Mouse (Mus musculus) heart, adult 9 months (tissue): ENCODE results near the gene Sik2.
A peak's percentile ranks its signal among the peaks of the same experiment; 100 is the strongest.

ENCODE experiments used
- DNase-seq, 2 experiments: peaks; one replicate each; pipeline ENCODE4 v3.0.0; 2022; ENCODE audit warnings: low spot score in 2 of 2

Gene Sik2

DNA sequence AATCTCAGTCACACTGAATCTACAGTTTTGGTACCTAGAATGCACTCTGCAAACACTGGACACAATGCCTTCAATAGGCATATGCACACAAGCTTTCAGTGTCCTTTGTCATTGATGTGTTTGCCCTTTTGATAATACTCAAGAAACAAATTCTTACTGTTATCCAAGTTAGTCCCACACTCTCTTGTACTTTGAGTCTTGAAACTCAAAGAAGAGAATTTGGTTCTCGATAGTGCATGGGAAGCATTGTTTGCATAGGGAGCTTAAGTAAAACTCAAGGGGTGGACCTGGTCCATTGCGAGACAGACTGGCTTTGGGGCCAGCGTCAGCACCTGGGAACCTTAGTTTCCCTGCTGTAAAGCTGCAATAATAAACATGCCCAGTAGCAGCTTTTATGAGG, 90.7 kb downstream of the Sik2 start:
- no peak for DNase-seq

DNA sequence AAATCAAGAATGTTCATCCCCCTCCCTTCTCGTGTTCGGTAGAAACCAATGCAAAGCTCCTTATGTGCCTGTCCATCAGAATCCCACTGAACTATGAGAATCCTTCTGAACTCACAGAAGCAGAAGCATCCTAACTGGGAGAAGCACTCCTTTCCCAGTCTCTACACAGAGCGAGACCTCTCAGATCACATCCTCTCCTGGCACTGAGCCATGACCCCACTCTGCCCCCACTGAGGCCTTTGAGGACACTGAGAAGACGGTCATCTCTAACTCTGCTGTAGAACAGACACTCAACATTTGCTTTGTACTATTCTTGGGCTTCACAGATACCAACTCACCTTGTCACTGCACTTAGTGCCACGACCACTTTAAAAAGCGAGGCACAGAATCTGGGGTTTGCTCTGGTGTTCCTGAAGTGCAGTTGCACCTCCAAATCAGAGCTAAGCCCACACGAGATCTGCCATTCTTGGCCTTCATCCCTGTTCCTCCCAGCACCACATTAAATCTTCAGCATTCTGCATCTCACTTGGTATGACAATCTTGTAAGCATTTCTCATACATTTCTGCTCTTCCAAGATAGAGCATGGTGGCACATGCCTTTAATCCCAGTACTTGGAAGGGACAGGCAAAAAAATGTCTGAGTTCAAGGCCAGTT, 96.9 kb downstream of the Sik2 start:
- DNase-seq, result no peak

DNA sequence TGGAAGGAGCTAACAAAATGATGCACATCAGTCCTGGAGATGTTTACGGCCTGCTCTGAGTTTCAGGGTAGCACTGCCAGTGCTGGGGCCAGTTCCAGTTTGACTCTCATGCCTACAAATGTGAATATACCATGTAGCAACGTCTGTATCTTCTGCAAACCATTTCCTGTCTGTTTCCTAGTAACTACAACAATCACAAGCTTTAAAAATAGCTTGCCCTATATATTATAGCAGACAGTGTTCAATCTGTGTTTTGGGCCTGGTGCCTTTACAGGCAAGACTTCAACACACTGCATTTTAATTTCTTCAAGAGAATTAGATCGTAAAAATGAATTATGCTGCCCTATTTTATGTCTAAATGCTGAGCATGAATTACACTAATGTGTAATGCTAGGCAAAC, 103.6 kb downstream of the Sik2 start:
- no peak for DNase-seq

DNA sequence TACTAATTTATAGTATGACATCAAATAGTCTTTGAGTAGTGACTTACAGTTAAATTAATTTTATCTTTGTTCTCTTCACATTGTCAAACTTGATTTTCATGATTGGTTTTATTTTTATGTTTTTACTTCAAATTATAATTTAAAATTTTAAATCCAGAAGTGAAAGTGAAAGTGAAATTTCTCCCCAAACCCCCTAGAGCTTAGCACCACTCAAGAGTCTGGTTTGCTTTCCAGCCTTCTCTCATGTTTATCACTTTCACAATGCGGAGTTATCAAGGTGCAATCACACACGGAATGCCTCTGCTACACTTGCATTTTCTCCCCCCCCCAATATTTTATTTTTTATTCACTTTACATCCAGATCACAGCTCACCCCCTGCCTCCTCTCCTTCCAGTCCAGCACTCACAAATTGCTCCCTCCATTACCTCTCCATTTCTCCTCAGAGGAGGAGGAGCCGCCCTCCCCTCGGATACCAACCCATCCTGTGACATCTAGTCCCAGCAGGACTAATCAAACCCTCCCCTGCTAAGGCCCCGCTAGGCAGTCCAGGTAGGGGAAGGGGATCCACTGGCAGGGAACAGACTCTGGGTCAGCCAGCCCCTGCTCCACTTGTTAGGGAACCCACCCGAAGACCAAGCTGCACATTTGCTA, 104.6 kb downstream of the Sik2 start:
- DNase-seq, result no peak

DNA sequence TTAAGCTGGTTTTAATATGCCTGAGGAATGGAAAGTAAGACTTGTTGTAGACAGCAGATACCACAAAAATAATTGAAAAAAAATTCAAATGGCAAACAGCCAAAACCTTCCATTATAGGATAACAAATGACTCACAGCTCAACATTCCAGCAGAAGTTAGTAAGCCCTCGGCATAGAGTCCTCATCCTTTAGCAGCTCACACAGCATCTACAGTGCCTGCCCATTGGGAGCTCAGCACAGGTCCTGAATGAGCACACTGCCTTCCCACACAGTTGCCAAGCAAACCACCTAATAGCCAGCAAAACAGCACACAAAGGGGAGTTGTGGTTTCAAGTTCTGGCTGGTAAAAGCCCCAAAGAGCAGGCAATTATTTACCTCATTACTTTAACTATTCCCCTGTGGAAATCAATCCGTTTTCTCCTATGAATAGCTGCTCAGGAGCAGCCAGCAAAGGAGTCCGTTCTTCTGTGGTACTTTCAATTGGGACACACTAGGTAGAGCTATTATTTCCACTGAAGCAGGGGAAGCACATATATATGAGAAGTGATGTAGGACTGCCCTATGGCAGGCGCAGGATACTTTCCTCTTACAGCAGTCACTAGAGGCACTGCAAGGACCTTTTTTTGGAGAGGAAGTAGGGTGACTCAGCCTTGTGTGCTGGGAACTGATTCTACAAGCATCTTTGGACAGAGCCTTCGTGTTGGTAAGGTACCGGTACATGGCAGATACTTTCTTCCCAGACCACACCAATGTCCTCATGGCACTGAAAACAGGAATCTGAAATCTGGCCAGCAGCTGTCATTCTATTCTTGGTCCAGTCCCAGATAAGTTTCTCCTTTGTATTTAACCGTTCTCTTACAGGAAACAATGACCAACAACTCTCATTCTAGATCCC, 108.6 kb downstream of the Sik2 start:
- peak in 1 of 2 experiments; percentile 43 for DNase-seq

DNA sequence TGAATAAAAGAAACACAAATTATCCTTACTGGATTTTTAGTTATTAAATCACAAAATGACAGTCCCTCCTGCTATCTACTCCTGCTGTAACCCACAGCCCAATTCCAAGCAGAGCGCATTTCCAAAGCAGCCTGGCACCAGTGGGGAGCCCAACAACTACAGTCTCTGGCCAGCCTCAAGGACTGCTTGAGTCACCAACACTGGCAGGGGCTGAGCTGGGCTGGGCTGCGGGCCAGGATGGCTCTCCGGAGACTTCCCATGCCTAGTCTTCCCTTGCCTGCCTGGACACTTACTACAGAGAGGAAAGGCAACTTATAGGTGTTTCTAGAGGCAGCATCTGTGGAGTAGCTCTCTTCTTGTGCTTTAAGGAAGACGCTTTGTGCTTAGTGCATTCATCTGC, 115.2 kb downstream of the Sik2 start:
- DNase-seq, result peak; percentile 44 to 77

DNA sequence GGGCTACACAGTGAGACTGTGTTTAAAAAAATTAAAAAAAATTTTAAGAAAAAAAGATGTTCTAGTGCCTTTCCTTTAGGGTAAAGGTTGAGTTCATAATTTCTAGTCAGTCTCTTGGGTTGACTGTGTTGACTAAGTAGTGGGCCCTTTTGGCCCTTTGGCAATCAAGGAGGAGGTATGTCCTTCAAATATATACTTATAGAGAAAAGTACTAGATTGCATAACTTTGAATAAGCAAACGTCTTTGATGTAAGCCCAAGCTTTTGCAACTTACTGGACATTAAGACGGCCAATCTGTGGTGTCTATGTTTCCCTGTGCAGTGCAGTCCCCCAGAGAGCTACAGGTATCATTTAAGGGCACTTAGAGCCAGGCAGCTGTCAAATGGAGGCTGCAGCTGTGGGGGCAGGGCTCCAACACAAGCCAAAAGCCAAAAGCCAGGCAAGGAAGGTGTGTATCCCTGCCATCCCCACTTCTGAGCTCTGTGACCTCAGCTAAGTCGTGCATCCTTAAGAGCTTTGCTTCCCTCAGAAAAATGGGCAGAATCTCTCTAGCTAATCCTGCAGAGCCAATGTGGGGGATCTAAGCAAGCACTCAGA, 118.3 kb downstream of the Sik2 start:
- no peak for DNase-seq

DNA sequence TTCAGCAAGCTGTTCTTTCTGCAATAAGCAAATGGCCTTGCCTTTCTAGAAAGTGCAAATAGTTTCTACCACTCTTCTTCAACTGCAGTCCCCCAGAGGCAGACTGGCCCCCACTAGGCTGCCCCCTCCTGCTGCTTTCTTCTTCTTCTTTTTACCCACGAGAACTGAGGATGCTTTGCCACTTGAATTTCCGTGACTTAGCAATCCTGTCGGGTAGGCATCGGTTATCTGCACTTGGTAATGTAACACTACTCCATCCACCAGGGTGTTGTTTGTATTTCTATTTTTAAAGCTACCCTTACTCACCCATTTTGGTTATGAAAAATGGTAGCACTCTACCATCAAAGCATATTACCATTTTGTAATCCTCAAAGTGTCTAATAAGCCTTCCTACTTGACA, 118.9 kb downstream of the Sik2 start:
- no peak for DNase-seq

DNA sequence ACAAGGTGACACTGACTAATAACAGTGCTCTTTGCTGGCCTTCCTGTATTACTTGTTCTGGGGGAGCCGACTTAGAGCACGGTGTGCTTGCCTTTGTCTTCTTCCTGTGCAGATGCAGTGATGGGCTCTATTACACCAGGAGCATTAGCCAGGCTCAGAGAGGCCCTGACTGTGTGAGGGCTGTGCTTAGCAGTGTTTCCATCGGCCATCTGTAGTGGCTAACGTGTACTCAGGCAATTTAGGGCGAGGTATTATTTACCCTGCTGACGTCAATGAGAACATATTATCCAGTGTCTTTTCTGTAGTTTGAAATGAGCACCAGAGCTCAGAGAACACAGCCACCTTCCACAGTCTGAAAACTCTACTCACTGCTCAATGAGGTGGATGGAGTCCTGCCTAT, 119.7 kb downstream of the Sik2 start:
- DNase-seq, result no peak

DNA sequence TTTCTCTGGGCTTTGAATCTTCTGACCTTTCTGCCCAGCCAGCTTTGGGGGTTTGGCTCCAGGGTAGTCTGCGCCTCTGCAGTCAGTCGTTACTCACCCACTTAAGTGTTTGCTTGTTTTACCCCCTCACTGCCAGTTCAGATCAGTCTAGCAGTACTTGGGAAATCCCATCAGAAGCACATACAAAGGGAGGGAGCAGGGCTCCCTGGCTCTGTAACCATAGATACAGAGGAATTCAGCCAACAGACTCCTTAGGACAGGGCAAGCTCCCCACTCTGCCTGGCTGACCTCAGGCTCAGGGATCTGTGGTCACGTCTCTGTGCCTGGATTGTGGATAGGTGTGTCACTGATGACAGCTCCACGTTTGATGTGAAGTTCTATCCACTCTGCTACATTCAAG, 121.5 kb downstream of the Sik2 start:
- peak; percentile 44 to 51 for DNase-seq

DNA sequence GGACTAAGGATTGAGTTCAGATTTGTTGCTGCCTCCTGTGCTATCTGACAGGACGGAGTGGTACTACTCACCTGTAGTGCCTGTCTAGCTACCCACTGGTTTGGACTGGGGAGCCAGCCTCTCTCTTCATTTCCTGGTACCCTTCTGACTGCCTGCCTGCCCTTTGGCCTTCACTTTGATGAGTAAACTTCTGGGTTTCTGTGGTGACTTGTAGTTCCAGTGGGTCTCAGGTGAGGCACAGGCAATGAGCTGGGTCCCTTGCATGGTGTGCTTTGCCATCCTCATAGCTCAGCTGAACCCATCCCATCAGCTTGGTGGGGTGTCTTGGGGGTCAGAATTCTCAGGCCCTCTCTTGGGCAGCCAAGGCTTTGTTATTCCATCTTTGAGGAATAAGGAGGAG, 122.0 kb downstream of the Sik2 start:
- no peak for DNase-seq

DNA sequence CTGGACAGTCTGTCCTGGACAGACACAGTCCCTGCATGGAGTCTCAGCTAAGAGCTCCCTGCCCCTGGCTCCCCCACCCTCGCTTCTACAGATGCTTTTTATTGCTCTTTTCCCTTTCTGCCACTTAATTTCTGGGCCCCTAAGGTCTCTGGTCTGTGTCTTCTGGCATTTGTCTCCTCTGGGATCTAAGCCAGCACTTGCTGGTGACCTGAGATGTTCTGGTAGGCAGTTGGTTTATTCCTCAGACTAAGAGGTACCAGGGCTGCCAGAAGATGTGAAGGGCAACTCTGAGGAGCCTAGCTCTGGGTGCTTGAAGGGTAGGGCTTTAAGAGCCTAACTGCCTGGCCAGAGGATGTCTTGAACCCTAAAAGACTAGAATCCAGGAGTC, 123.3 kb downstream of the Sik2 start:
- DNase-seq, result no peak

DNA sequence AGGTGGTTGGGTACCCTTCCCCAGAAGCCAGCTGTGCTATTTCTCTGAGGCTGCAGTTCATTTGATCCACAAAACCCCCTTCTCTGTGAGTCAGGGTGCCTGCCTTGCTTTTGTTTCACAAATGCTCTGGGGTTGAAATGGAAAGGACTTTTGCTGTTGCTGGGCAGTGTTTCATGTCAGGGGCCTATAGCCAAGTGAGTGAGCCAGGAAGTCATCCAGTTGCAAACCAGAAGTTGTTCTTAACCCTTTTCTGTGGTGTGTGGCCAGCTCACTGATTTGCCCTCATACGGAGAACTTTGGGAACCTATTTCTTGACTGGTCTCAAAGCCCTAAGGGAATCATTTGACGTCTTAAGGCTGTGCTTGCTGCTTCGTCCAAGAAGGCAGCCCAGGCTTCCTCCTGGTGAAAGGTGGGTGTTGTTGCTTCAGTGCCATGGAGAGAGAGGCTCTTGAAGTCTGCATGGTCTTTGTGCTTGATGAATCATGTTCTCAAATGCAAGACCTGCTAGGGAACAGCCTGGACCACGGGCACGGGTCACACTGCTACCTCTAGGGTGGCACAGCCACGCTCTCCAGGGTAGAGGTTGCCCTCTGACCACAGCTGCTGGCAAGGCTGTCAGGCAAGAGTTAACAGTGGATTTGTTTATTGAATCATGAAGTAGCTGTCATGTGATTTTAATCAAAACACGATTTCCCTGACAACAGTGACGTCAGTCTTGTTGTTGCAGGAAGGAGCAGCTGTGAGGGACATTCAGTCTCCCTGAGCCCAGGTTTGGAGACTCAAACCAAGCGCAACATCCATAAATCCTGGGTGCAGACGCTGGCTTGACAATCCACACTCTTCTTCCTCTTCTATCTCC, 123.9 kb downstream of the Sik2 start:
- DNase-seq, result peak; percentile 84 to 86

DNA sequence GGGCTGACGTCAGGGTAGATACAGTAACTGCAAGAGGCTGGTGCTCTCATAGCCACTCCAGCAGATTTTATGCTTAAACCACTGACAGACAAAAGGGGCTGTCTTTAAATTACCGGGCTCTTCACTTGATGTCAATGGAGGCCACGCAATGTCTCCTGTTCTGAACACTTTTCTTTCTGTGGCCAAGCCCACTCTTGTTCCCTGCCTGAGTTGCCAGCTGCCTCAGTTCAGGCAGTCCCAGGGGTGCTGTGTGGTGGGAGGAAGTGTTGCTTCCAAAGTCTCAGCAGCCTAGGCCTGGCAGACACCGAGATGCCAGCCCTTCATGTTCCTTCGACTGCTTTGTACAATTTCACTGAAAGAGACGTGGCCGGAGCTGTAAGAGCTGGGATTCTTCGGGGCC, 124.8 kb downstream of the Sik2 start:
- DNase-seq, result peak in 1 of 2 experiments; percentile 36

DNA sequence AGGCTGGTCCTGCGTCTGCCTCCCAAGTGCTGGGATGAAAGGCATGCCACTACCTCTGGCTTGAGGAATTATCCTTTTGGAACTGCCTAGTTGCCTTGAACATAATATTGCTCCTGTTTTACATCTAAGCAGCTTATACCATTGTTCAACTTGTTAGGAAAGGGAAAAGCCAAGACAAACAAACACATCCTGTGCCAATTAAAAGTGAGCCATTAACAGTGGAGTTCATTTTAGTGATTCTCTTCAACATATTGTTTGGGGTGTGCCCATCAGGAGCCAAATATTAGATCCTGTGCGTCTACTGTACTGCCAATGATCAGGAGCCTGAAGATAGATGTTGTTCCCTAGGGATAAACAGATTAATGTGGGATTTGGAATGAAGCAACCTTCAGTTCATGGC, 126.7 kb downstream of the Sik2 start:
- DNase-seq, result no peak

DNA sequence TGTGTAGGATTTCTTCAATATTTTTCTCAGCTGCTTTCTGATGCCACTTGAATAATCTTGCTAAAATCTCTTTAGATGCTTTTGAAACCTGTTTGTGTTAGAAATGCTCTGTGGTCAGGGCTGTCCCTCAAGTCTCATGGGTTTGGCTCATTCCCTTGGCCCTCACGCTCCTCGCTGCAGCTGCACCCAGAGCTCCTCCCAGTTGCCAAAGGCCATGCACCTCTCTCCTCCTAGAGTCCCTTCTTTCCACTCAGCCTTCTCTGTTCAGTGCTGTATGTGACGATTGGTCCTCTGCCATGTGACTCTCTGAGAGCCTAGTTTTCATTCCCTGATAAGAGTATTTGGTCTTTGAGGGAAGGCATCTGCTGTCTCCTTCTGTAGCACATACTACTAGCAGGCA, 131.4 kb downstream of the Sik2 start:
- no peak for DNase-seq

DNA sequence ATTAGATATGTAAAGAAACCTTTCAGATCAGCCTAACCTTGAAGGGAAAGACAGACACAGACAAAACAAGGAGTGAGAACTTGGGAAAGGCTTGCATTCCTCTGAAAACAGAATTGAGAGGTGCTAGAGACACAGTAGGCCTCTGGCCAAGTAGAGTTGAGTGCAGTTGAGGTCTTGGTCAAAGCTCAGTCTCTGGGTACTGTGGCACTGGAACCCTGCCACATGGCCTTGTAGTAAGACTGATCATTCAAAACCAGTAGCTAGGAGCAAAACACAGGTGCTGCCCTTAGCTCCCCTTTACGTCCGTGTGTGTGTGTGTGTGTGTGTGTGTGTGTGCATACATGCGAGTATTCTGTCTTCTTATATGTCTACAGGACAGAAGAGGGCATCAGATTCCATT, 132.6 kb downstream of the Sik2 start:
- no peak for DNase-seq

DNA sequence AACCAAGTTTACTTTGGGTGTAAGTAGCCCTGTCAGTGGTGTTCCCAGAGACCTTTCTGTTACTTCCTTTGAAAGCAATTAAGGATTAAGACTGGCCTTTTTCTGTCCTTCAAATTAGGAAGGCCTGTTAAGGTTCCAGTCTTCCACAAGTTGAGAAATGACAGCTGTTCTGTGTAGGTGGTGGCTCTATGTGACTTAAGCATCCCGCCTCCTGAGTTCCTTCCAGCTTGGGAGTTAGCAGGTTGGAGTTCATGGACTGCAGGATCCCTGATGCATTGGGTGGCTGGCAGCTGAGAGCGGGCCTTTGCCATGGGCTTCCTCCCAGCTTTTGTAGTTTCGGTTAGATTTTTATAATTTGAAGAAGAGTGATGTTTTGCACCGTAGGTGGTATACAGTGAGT, 133.4 kb downstream of the Sik2 start:
- no peak for DNase-seq

DNA sequence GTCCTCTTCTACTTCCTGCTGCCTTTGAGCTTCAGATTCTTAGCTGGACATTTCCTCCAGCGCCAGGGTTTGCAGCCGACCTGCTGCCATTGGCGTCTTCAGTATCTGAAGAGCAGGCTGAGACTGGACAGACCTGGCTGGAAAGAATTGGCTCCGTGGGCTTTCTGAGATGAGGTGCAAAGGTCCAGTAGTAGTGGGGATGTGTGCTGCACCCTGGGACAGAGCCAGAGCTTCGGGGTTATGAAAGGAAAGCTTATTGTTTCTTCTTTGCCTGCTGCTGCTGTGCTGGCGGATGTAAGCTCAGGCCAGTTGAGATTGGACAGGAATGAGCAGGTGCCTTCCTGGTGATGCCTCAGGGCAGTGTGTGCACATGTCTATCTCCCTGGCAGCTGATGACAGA, 134.8 kb downstream of the Sik2 start:
- DNase-seq, result no peak

DNA sequence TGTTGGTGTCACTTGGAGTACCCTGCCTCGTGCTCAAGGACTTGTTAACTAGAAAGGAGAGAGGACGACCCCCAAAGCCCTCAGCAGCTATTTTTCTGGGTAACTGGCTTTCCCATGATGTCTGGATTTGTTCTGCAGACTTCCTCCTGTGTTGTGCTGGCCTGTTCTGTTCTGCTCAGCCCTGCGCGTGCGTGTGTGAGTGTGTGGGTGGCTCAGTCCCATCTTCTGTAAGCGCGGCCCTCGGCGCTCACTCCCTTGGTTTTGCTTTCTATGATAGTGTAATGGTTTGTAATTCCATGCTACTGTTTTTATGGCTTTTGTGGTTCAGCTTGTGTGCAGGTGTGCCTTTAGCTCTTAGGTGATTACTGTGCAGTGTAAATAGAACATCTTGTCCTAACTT, 135.7 kb downstream of the Sik2 start:
- DNase-seq, result no peak

DNA sequence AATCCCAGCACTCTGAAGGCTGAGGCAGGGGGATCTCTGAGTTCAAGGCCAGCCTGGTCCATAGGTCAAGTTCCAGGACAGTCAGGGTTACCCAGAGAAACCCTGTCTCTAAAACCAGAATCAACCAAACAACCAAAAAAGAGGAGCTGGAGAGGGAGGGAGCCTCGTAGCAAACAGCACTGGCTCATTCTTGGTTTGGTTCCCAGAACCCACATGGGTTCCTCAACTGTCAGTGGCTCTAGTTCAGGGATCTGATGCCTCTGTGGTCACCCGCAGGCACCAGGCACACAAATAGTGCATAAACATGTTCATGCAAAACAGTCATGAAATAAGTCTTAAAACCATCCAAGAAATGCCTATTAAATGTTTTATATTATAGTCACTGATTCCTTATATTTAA, 140.7 kb downstream of the Sik2 start:
- no peak for DNase-seq

DNA sequence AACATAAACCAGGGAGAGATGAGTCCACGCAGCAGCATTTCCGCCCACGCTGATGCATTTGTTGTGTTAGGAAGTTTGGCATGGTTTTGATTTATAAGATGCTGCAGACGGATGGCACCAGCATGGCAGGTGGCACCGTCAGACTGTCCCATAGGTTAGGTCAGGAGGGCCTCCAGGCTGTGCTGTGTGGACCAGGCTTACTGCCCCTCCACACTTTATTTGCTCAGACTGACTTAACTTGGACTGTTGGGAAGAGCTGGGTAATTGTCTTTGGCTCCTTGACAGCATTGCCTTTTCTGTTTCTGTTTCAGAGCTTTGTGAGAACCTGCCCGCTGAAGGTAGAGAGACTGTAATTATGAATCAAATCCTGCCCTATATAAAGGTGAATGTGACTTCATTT, 141.9 kb downstream of the Sik2 start:
- DNase-seq, result no peak
